Mouse (Mus musculus): ENCODE measurements at regions not wholly inside any gene's neighbourhood (a gene's known extent, or its start where the extent isn't known, plus 50 kb on each side); places are given as distances from the start of the nearest gene placed in this dataset.

DNA sequence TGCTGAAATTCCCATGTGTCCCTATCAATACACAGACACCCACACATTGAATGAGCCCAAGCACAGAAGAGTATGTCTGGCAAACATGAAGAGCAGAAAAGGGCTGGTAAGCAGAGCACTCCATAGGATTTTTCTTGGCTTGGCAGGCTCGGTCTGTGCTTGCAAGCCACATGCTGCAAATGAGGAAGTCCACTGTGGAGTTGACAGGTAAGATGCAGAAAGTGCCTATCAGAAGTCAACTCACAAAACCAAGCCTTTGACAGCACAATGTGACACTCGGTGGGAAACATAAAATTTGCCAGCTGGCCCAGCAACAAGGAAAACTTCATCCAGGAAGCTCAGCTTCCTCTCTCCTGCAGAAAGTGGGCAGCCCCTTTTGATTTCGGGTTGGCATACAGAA is 722.7 kb downstream of the 1700064H15Rik start:
- TF ChIP-seq CTCF (IDR thresholded peaks at IDR 0.05; ENCODE audit: low read depth, low read length), result no peak
- TF ChIP-seq GATA1 (IDR thresholded peaks at IDR 0.05; ENCODE audit: borderline replicate concordance, low read length), result no peak
- TF ChIP-seq POLR2AphosphoS5 (IDR thresholded peaks at IDR 0.05; ENCODE audit: insufficient replicate concordance, low read depth, low read length), result no peak
